Mouse (Mus musculus): Measurements from ENCODE around the gene Capn3.

Gene Capn3

GRCm38 (mm10) chr2:120455719-120456118 lies at the start of gene Capn3:
Gene Capn3 (plus strand): TSS chr2:120456019.
- no peak for DNase-seq (ENCODE audit: low spot score in 2 of 2)

GRCm38 (mm10) chr2:120411096-120411628 lies 44.7 kb upstream of the Capn3 start:
- no peak for DNase-seq (ENCODE audit: low spot score in 2 of 2)

- no peak for DNase-seq (ENCODE audit: low spot score in 2 of 2)
These were observed 41.7 kb upstream of the Capn3 start for GRCm38 (mm10) chr2:120414113-120414512.

DNA sequence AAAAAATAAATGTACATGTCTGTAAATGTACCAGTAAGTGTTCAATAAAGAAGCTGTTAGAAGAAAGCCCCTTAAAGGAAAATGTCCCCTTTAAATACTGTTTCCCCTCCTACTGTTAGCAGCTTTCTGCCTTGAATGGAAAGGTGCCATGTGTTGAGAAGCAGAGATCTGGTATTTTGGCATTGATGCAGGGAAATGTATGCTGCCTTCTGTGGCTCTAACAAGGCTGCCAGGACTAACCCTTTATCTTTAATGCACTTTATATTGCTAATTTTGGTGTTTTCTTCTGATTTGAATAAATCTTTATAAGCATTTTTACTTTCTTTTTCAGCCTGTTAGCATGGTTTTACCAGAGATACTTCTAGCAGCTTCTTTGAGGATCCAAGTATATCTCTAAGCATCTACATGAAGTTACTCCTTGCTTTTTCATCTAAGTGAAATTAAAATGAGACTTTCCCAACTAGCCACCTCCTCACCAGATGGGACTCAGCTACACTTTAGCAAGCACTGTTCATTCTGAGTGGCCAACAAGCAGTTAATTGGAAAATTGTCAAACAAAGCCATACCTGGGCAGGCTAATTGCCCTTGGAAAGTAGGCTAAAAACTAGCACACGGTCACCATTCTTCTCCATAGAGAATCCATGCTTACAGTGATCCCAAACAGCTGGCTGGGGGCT lies 40.9 kb upstream of the Capn3 start:
- peak in 1 of 2 experiments; percentile 56 for DNase-seq (ENCODE audit: low spot score in 2 of 2)

DNA sequence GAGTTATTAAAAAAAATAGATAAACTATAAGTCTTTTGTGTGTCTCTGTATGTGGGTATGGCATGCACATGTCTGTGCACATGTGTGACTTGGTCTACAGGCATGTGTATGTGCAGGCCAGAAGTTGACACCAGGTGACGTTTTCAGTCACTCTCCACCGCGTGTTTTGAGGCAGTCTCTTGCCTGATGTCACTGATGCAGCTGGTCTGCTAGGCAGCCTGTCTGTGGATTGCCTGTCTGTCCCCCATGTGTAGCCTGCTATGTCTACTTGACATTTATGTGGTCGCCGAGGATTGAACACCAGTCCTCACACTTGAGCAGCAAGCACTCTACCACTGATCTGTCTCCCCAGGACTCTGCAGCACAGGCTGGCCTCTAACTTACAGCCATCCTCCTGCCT lies 31.4 kb upstream of the Capn3 start:
- DNase-seq (ENCODE audit: low spot score in 2 of 2) = no peak

- no peak for DNase-seq (ENCODE audit: low spot score in 2 of 2)
These were observed 11.3 kb upstream of the Capn3 start for GRCm38 (mm10) chr2:120444486-120444885.

- no peak for DNase-seq (ENCODE audit: low spot score in 2 of 2)
These were observed 9.4 kb upstream of the Capn3 start for GRCm38 (mm10) chr2:120446373-120446772.

- DNase-seq (ENCODE audit: low spot score in 2 of 2) = no peak
These were observed 8.5 kb upstream of the Capn3 start for GRCm38 (mm10) chr2:120447306-120447705.

- DNase-seq (ENCODE audit: low spot score in 2 of 2) = no peak
These were observed 5.1 kb upstream of the Capn3 start for GRCm38 (mm10) chr2:120450724-120451123.

DNA sequence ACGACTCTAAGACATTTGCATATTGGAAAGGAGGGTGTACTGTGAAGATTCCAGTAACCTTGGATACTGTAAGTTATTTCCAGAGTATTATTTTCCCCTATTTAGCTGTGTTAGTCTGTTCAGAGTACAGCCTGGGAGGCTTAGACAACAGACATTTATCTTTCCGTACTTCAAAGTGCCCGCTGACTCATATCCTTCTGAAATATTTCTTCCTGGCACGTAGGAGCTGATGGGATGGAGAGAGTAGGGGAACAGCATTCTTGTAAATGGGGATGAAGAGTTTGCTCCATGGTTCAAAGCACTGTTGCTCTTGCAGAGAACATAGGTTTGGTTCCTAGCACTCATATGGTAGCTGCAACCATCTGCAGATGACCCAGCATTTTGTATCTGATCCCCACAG lies 3.2 kb upstream of the Capn3 start:
- DNase-seq (ENCODE audit: low spot score in 2 of 2) = no peak

GRCm38 (mm10) chr2:120454987-120455386 lies 832 bp upstream of the Capn3 start:
- no peak for DNase-seq (ENCODE audit: low spot score in 2 of 2)

DNA sequence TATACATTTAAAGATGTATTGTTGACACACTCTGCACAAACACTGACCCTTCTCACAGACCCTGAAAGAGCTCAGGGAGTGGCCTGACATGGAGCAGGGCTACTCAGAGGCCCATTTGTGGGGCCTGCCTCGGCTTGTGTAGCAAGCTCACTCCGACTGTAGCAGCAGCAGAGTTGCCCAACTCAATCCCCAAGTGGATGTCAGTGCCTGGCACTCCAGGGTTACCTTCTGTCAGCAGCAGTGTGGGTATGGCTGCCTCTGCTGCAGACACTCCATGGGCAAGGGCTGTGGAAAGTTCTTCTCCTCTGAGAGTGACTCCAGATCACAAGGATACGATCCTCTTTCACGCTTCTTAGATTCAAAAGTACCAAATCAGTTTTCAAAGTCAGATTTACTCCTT lies 4.4 kb downstream of the Capn3 start:
- no peak for DNase-seq (ENCODE audit: low spot score in 2 of 2)

- DNase-seq (ENCODE audit: low spot score in 2 of 2) = no peak
These were observed 7.5 kb downstream of the Capn3 start for GRCm38 (mm10) chr2:120463328-120463727.

DNA sequence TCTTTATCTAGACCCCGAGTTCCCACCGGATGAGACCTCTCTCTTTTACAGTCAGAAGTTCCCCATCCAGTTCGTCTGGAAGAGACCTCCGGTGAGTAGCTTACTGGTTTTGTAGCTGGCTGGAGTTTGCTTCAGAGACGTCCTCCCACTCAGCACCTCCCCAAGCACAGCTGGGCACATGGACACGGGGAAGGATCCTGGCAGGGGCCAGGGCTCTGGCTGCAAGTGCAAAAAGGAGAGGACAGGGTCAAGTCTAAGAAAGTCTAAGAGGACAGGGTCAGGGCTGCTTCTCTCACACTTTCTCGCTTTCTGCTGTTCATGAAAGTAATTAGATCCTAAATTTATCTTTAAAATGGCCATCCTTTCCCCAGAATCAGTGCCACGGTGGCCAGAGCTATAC lies 8.3 kb downstream of the Capn3 start:
- DNase-seq (ENCODE audit: low spot score in 2 of 2) = no peak

- DNase-seq (ENCODE audit: low spot score in 2 of 2) = no peak
These were observed 9.0 kb downstream of the Capn3 start for GRCm38 (mm10) chr2:120464732-120465396.

- DNase-seq (ENCODE audit: low spot score in 2 of 2) = no peak
These were observed 9.6 kb downstream of the Capn3 start for GRCm38 (mm10) chr2:120465397-120465785.

GRCm38 (mm10) chr2:120468011-120468410 lies 12.2 kb downstream of the Capn3 start:
- no peak for DNase-seq (ENCODE audit: low spot score in 2 of 2)

- DNase-seq (ENCODE audit: low spot score in 2 of 2) = no peak
These were observed 13.4 kb downstream of the Capn3 start for GRCm38 (mm10) chr2:120469220-120469619.

DNA sequence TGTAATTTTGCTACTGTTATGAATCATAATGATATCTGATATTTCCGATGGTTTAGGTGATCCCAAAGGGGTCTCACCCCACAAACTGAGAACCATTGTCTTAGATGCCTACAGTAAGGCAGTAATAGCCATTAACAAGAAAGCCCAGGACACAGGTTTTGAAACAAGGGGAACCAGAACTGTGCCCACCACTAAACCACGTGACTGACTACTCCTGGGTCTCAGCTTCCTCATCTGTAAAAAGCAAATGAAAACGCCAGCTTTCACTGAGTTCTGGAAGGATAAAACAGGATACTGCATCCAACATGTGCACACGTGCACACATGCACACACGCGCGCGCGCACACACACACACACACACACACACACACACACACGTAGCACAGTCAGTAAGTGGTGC lies 13.9 kb downstream of the Capn3 start:
- DNase-seq (ENCODE audit: low spot score in 2 of 2) = no peak

DNA sequence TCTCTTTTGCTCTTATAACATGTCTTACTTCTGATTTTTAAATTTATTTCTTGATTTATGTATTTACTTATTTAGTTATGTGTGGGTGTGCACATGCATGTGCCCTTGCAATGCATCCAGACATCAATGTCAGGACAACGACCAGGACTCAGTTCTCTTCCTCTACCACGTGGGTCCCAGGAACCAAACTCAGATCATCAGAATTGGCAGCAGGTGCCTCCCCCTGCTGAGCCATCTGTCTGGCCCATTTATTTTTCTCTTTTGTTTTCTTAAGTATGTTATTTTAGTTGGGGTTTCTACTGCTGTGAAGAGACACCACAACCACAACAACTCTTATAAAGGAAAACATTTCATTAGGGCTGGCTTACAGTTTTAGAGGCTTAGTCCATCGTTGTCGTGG lies 15.0 kb downstream of the Capn3 start:
- no peak for DNase-seq (ENCODE audit: low spot score in 2 of 2)

DNA sequence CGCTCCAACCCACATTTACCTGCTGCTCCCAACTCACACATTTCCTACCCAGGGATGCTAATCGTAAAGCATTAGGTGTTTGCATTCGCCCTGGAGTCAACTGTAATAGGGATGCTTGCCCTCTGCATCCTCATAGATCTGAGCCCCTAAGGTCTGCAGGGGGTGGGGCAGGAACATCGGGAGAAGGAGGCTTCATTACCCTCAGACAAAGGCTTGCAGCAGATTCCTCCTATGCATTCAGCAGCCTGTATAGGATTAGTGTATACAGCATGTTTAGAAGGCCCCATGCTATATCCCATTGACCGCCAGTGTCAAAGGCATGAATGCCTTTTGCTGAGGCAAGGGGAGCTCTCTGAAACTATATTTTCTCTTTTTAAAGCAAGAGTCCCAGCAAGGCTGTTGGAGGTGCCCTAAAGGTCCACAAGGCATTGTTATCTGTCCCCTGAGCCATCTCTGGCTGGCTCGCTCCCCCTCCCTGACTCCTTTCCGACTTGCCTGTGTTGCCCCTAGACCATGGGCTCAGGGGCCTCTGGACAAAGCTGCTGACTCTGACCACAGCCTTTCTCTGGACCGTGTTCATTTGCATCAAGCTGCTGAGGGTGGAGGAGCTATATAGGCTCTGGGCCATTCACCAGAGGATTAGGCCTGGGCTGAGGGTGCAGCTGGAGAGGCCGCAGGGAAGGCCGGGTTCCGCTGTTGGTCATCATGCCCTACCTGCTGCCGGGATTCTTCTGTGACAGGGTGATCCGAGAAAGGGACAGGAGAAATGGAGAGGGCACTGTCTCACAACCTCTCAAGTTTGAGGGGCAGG lies 20.7 kb downstream of the Capn3 start:
- no peak for DNase-seq (ENCODE audit: low spot score in 2 of 2)

- peak; percentile 76 to 82 for DNase-seq (ENCODE audit: low spot score in 2 of 2)
These were observed 22.8 kb downstream of the Capn3 start for GRCm38 (mm10) chr2:120478600-120478999.

DNA sequence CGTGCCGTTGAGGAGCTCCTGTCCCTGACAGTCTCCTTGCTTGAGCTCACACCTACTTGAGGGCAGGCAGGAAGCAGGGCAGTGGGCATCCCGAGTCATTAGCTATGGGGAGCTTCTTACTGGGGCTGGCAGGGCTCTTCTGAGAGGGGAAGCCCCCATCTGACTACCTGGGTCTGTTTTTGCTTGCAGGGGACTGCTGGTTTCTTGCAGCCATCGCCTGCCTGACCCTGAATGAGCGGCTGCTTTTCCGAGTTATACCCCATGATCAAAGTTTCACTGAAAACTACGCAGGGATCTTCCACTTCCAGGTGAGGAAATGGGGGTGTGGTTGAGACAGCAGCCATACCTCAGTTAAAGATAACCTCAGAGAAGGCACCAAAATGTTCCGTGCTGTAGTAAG lies 26.1 kb downstream of the Capn3 start:
- DNase-seq (ENCODE audit: low spot score in 2 of 2) = no peak

All from right cerebral cortex, postnatal 10 days (tissue).